Mouse (Mus musculus): ENCODE measurements around the gene Olfr1177-ps.

Olfr1177-ps gene

GRCm38 (mm10) chr2:88346392-88346791 lies at the start of gene Olfr1177-ps:
TSS of gene Olfr1177-ps (minus strand) at chr2:88346492.
- no peak for DNase-seq (ENCODE audit: low spot score in 2 of 2)

GRCm38 (mm10) chr2:88386762-88387161 lies 40.5 kb upstream of the Olfr1177-ps start, which contains the start of gene Olfr1178:
TSS of gene Olfr1178 (plus strand) at chr2:88387062.
- DNase-seq (ENCODE audit: low spot score in 2 of 2) = no peak

- DNase-seq (ENCODE audit: low spot score in 2 of 2) = no peak
Observed at GRCm38 (mm10) chr2:88356304-88356703, 10.0 kb upstream of the Olfr1177-ps start.

- no peak for DNase-seq (ENCODE audit: low spot score in 2 of 2)
Observed at GRCm38 (mm10) chr2:88336421-88336820, 9.9 kb downstream of the Olfr1177-ps start, which contains the start of gene Olfr1176. TSS of gene Olfr1176 (plus strand) at chr2:88336721.

GRCm38 (mm10) chr2:88327115-88327514 lies 19.2 kb downstream of the Olfr1177-ps start, which contains the start of gene Olfr1175-ps:
TSS of gene Olfr1175-ps (minus strand) at chr2:88327215.
- no peak for DNase-seq (ENCODE audit: low spot score in 2 of 2)

- DNase-seq (ENCODE audit: low spot score in 2 of 2) = no peak
Observed at GRCm38 (mm10) chr2:88315035-88315434, 31.3 kb downstream of the Olfr1177-ps start, which contains the start of gene Olfr1174-ps. TSS of gene Olfr1174-ps (minus strand) at chr2:88315135.
